Mouse (Mus musculus) mouse trophoblast stem cell (cell line): ENCODE data around the gene Limch1.

Experiments
- in situ Hi-C, 2 experiments: fragments of 300-500 bp; cut with MseI, MboI; formaldehyde crosslinking; loops; 2 replicates in 1 of 2; 3 replicates in 1 of 2; pipeline ENCODE4 v1.15.1; 2025

The Limch1 gene

GRCm38 (mm10) chr5:66877066-66877465 is 131.4 kb downstream of the Limch1 start:
- in situ Hi-C loops = no loop called here

GRCm38 (mm10) chr5:66881901-66882341 is 136.3 kb downstream of the Limch1 start:
- in situ Hi-C loops = no loop called here

- in situ Hi-C loops = no loop called here
Measured at GRCm38 (mm10) chr5:66882718-66883117, 137.1 kb downstream of the Limch1 start.

- in situ Hi-C loops = no loop called here
Measured at GRCm38 (mm10) chr5:66884505-66884904, 138.9 kb downstream of the Limch1 start.

- in situ Hi-C loops = no loop called here
Measured at GRCm38 (mm10) chr5:66886410-66887120, 140.9 kb downstream of the Limch1 start.

GRCm38 (mm10) chr5:66888061-66888460 is 142.4 kb downstream of the Limch1 start:
- in situ Hi-C loops = no loop called here

GRCm38 (mm10) chr5:66889337-66889736 is 143.7 kb downstream of the Limch1 start:
- in situ Hi-C loops = no loop called here

GRCm38 (mm10) chr5:66895440-66896120 is 150.0 kb downstream of the Limch1 start:
- in situ Hi-C loops = no loop called here

GRCm38 (mm10) chr5:66897584-66897983 is 152.0 kb downstream of the Limch1 start:
- in situ Hi-C loops = no loop called here

GRCm38 (mm10) chr5:66898252-66898651 is 152.6 kb downstream of the Limch1 start:
- in situ Hi-C loops = no loop called here

GRCm38 (mm10) chr5:66898811-66899430 is 153.3 kb downstream of the Limch1 start:
- in situ Hi-C loops = no loop called here

- in situ Hi-C loops = no loop called here
Measured at GRCm38 (mm10) chr5:66901116-66901515, 155.5 kb downstream of the Limch1 start.

GRCm38 (mm10) chr5:66904835-66905234 is 159.2 kb downstream of the Limch1 start:
- in situ Hi-C loops = no loop called here

GRCm38 (mm10) chr5:66908883-66909282 is 163.3 kb downstream of the Limch1 start:
- in situ Hi-C loops = no loop called here

- in situ Hi-C loops = no loop called here
Measured at GRCm38 (mm10) chr5:66909962-66910361, 164.3 kb downstream of the Limch1 start.

GRCm38 (mm10) chr5:66910610-66911009 is 165.0 kb downstream of the Limch1 start:
- in situ Hi-C loops = no loop called here

- in situ Hi-C loops = no loop called here
Measured at GRCm38 (mm10) chr5:66911068-66911467, 165.4 kb downstream of the Limch1 start.

GRCm38 (mm10) chr5:66913791-66914190 is 168.2 kb downstream of the Limch1 start:
- in situ Hi-C loops = no loop called here

- in situ Hi-C loops = no loop called here
Measured at GRCm38 (mm10) chr5:66917353-66918315, 172.0 kb downstream of the Limch1 start.

- in situ Hi-C loops = no loop called here
Measured at GRCm38 (mm10) chr5:66918316-66919305, 173.0 kb downstream of the Limch1 start.
